Mouse (Mus musculus): ENCODE data around the gene Slc22a6. TPM values are rescaled to one million over a fixed set of nuclear protein-coding genes. Genes with fewer than 3 reads are reported as not detected.

The Slc22a6 gene
- not detected for total RNA-seq (2023)

DNA sequence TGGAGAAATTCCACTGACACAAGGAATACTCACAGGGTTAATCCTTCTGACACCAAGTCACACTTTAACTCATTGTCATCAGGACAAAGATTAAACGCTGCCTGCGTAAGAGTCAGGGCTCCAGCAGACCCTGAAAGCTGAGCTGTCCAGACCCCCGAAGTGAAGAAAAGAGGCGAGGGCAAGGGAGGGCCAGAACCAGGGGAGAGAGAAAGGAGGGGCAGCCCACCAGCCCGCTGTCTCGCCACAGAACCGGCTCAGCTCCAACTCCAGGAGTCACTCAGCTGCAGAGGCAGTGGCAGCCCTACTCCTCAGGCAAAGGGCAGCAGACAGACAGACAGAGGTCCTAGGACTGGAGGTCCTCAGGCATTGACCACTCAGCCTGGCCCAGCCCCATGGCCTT is at the start of gene Slc22a6:
TSS of gene Slc22a6 (plus strand) at position 136 of the 400 bp plus-strand sequence.

DNA sequence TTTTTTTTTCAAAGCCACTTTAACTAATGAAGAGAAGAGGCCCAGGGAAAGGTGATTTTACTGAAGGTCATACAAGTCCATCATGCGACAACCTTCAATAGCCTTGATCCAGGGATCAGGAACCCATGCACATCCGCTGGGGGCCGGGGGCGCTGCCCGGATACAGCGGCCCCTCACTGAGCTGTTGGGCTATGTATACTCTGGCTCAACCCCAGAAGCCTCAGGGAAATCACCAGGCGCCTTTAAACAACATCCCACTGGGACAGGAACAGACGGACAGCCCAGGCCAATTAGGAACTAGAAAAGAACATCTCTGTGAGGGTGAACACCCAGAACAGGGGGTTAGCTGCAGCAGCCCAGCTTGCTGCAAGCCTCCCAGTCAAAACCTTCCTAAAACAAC is 26.9 kb upstream of the Slc22a6 start, which contains the start of gene Slc22a8:
TSS of gene Slc22a8 (plus strand) at position 301 of the 400 bp plus-strand sequence.

DNA sequence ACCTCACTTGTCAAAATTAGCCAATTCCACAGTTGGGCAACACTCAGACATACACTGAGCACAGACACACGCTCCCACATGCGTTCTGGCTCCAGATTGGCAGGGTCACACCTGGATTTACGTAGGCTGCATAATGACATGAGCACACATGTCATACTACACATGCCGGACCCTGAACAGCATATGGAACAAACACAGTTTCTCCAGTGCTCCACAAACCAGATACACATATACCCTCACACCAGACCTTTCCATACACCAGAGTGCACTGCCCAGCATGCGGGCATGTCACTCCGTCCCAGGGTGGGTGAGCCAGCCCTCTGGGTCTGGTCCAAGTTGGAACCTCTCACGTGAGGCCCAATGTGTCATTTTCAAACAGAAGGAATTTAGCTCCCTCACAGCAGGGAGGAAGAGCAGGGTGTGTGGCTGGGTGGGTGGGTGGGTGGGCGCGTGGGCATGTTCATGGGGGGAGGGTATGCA is 45.6 kb downstream of the Slc22a6 start, which contains the start of gene Chrm1:
TSS of gene Chrm1 (plus strand) at position 430 of the 480 bp plus-strand sequence.

Other genes with a start within 250 kb of the Slc22a6 start
- not detected for gene Slc22a30, start 212.9 kb upstream of the Slc22a6 start, total RNA-seq (2023)
- not detected for gene Slc22a8, start 26.8 kb upstream of the Slc22a6 start, total RNA-seq (2023)
- not detected for gene Chrm1, start 45.8 kb downstream of the Slc22a6 start, total RNA-seq (2023)
- 100 to 1,000 TPM; 186 to 208 TPM for gene Slc3a2, start 105.3 kb downstream of the Slc22a6 start, total RNA-seq (2023)
- 10 to 100 TPM; 87.5 to 97.1 TPM for gene Wdr74, start 117.8 kb downstream of the Slc22a6 start, total RNA-seq (2023)
- gene 1700092M07Rik, start 122.7 kb downstream of the Slc22a6 start, total RNA-seq (2023): 10 to 100 TPM; 11.8 to 13.2 TPM
- 100 to 1,000 TPM; 226 to 241 TPM for gene Stx5a, start 123.4 kb downstream of the Slc22a6 start, total RNA-seq (2023)
- gene Nxf1, start 139.0 kb downstream of the Slc22a6 start, total RNA-seq (2023): 100 to 1,000 TPM; 459 to 471 TPM
- gene Tmem223, start 153.0 kb downstream of the Slc22a6 start, total RNA-seq (2023): 10 to 100 TPM; 46.9 to 48.0 TPM
- 10 to 100 TPM; 66.4 to 71.6 TPM for gene Tmem179b, start 156.4 kb downstream of the Slc22a6 start, total RNA-seq (2023)
- 10 to 100 TPM; 13.8 to 17.4 TPM for gene Taf6l, start 168.4 kb downstream of the Slc22a6 start, total RNA-seq (2023)
- gene Polr2g, start 180.5 kb downstream of the Slc22a6 start, total RNA-seq (2023): 10 to 100 TPM; 60.3 to 66.7 TPM
- 1 to 10 TPM in 1 of 2 experiments, under 1 TPM in 1; 0.99 to 1.1 TPM for gene Zbtb3, start 184.5 kb downstream of the Slc22a6 start, total RNA-seq (2023)
- 10 to 100 TPM; 30.4 to 30.6 TPM for gene Ttc9c, start 201.3 kb downstream of the Slc22a6 start, total RNA-seq (2023)
- gene Hnrnpul2, start 202.0 kb downstream of the Slc22a6 start, total RNA-seq (2023): 100 to 1,000 TPM; 105 to 110 TPM
- gene AC129217.1, start 211.7 kb downstream of the Slc22a6 start, total RNA-seq (2023): 10 to 100 TPM in 1 of 2 experiments, 1 to 10 TPM in 1; 2.4 to 17.5 TPM
- 10 to 100 TPM; 39.2 to 44.0 TPM for gene Bscl2, start 219.4 kb downstream of the Slc22a6 start, total RNA-seq (2023)
- gene Gng3, start 221.2 kb downstream of the Slc22a6 start, total RNA-seq (2023): not detected
- 1 to 10 TPM in 1 of 2 experiments, under 1 TPM in 1; 0.96 to 1.5 TPM for gene Lrrn4cl, start 232.7 kb downstream of the Slc22a6 start, total RNA-seq (2023)